Mouse (Mus musculus) thymus, postnatal 14 days (tissue): ENCODE data around the gene Ostf1.

Source experiments
- DNase-seq: peaks from one replicate; pipeline ENCODE4 v3.0.0; 2021

The Ostf1 gene

DNA sequence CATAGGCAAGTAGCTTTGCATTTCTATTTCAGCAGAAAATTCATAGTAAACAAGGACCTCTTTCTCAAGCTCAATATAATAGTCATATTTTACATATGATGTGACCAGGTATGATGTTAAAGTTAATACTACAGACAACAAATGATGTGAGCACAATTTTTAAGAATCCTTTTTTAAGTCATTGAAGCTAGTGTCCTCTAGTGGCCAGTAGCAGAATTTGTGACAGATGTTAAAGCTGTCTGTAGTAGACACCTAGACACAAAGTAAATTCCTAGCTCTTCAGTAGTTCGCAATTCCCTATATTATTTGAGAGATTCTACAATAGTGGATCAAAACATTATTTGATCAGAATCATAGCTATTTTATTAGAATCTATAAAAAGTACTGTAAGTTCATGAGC, 73.9 kb downstream of the Ostf1 start:
- DNase-seq, result no peak

DNA sequence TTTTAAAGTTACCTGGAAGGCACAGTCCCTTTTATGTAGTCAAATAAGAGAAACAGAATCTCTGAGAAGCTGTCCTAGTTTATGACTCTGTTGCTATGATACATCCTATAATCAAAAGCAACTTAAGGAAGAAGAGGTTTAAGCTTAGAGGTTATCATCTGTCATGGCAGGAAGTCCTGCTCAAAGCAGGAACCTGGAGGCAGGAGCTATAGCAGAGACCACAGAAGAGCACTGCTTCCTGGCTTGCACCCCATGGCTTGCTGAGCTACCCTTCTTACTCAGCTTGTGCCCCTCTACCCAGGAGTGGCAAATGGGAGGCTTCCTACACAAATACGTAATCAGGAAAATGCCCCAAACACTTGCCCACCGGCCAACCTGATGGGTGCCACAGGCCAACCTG, 76.0 kb downstream of the Ostf1 start:
- DNase-seq, result peak; percentile 11

- peak; percentile 20 for DNase-seq
Measured at GRCm38 (mm10) chr19:18548668-18549067, 83.0 kb downstream of the Ostf1 start.
